Mouse (Mus musculus) thymus, postnatal 0 days (tissue): ENCODE measurements around the gene Prdm16. TPM values are rescaled to one million over a fixed set of nuclear protein-coding genes. Genes with fewer than 3 reads are reported as not detected.

Experiments used
- DNase-seq: peaks from one replicate; pipeline ENCODE4 v3.0.0-alpha.2; 2015; ENCODE audit warnings: low spot score
- polyA plus RNA-seq: library from polyadenylated mRNA; unstranded; fragments of >200 nt; fragmentation: Nextera tagmentation; extraction: Ambion mirVana; gene quantifications from 2 replicates; pipeline ENCODE4 v1.2.1, GENCODE M21; 2015

The Prdm16 gene
- polyA plus RNA-seq, 1 experiment from 2014 or later, result 6.6 TPM

- no peak for DNase-seq
Observed at GRCm38 (mm10) chr4:154429770-154430169, 206.9 kb downstream of the Prdm16 start.

- DNase-seq, result no peak
Observed at GRCm38 (mm10) chr4:154426901-154427300, 209.8 kb downstream of the Prdm16 start.

GRCm38 (mm10) chr4:154425284-154425683 lies 211.4 kb downstream of the Prdm16 start:
- no peak for DNase-seq

GRCm38 (mm10) chr4:154424681-154425080 lies 212.0 kb downstream of the Prdm16 start:
- no peak for DNase-seq

GRCm38 (mm10) chr4:154422431-154422913 lies 214.2 kb downstream of the Prdm16 start:
- DNase-seq, result no peak

GRCm38 (mm10) chr4:154420749-154421148 lies 215.9 kb downstream of the Prdm16 start:
- DNase-seq, result no peak

GRCm38 (mm10) chr4:154419766-154420165 lies 216.9 kb downstream of the Prdm16 start:
- DNase-seq, result no peak

GRCm38 (mm10) chr4:154418993-154419392 lies 217.7 kb downstream of the Prdm16 start:
- no peak for DNase-seq

- no peak for DNase-seq
Observed at GRCm38 (mm10) chr4:154418327-154418744, 218.3 kb downstream of the Prdm16 start.

- no peak for DNase-seq
Observed at GRCm38 (mm10) chr4:154416728-154417127, 219.9 kb downstream of the Prdm16 start.

GRCm38 (mm10) chr4:154414885-154415284 lies 221.8 kb downstream of the Prdm16 start:
- DNase-seq, result no peak

GRCm38 (mm10) chr4:154410559-154410958 lies 226.1 kb downstream of the Prdm16 start:
- no peak for DNase-seq

GRCm38 (mm10) chr4:154409841-154410240 lies 226.8 kb downstream of the Prdm16 start:
- no peak for DNase-seq

GRCm38 (mm10) chr4:154409237-154409721 lies 227.4 kb downstream of the Prdm16 start:
- DNase-seq, result no peak

GRCm38 (mm10) chr4:154402948-154403347 lies 233.7 kb downstream of the Prdm16 start:
- DNase-seq, result no peak

GRCm38 (mm10) chr4:154401982-154402932 lies 234.4 kb downstream of the Prdm16 start:
- no peak for DNase-seq

GRCm38 (mm10) chr4:154401379-154401778 lies 235.3 kb downstream of the Prdm16 start:
- DNase-seq, result no peak

GRCm38 (mm10) chr4:154400256-154401171 lies 236.2 kb downstream of the Prdm16 start:
- DNase-seq, result no peak

- no peak for DNase-seq
Observed at GRCm38 (mm10) chr4:154399634-154400033, 237.0 kb downstream of the Prdm16 start.

- DNase-seq, result no peak
Observed at GRCm38 (mm10) chr4:154396652-154397301, 239.9 kb downstream of the Prdm16 start.
